Mouse (Mus musculus) erythroblast, embryonic 14.5 days (primary cell): ENCODE measurements around the gene Ffar1.

Experiments
- GATA1 ChIP-seq: IDR thresholded peaks from 2 replicates; pipeline ENCODE4 v1.6.1; 2012; ENCODE audit warnings: low read length, inconsistent platforms, mixed read lengths
- TAL1 ChIP-seq: IDR thresholded peaks from 3 replicates; pipeline ENCODE4 v1.6.1; 2012; ENCODE audit warnings: low read length, inconsistent platforms, mixed read lengths

- TF ChIP-seq TAL1 (no peak), GATA1 (no peak)
Measured at GRCm38 (mm10) chr7:30826660-30827059, 34.7 kb downstream of the Ffar1 start.
